Mouse (Mus musculus) macrophage (primary cell): ENCODE data around the gene Tspan9. TPM values are rescaled to one million over a fixed set of nuclear protein-coding genes. Genes with fewer than 3 reads are reported as not detected.

Experiments
- H3K27ac ChIP-seq: fragments of 350-480 bp; formaldehyde crosslinking; 2 replicates; pipeline ENCODE4 v1.9.0; 2021
- H3K36me3 ChIP-seq: fragments of 350-480 bp; formaldehyde crosslinking; 2 replicates; pipeline ENCODE4 v1.9.0; 2021; ENCODE audit errors: inconsistent target
- H3K4me3 ChIP-seq: fragments of 350-480 bp; formaldehyde crosslinking; 2 replicates; pipeline ENCODE4 v1.9.0; 2021; ENCODE audit errors: inconsistent target
- H3K79me2 ChIP-seq: fragments of 350-480 bp; formaldehyde crosslinking; 2 replicates; pipeline ENCODE4 v1.9.0; 2021; ENCODE audit errors: inconsistent target
- WGBS: methylation state at CpG from one replicate; pipeline ENCODE4 v1.1.7; 2026; ENCODE audit warnings: inconsistent platforms; ENCODE audit not compliant: missing documents; 5-methylcytosine and 5-hydroxymethylcytosine counted together
- polyA plus RNA-seq: library from polyadenylated mRNA; stranded (reverse); fragments of 250-400 nt; gene quantifications from 3 replicates; pipeline ENCODE4 v1.2.4, GENCODE M21; 2018; ENCODE audit warnings: inconsistent platforms

Gene Tspan9
- polyA plus RNA-seq, 1 experiment from 2014 or later, result 0.36 TPM

GRCm38 (mm10) chr6:128021931-128022202, 121.5 kb downstream of the Tspan9 start:
- no peaks in the 10 kb centered on the region for H3K36me3 ChIP-seq
- 91% methylated on average over 5 of the region's 5 CpGs for WGBS
- H3K79me2 ChIP-seq, result no peaks in the 10 kb centered on the region
- no peak overlapping the region for H3K4me3 ChIP-seq
- no peak overlapping the region for H3K27ac ChIP-seq

- Histone ChIP-seq H3K79me2 (no peaks in the 10 kb centered on the region), H3K36me3 (no peaks in the 10 kb centered on the region), H3K27ac (no peak overlapping the region), H3K4me3 (no peak overlapping the region)
- 48% methylated on average over 9 of the region's 10 CpGs for WGBS
Observed at GRCm38 (mm10) chr6:128021106-128021930, 122.1 kb downstream of the Tspan9 start.

- Histone ChIP-seq H3K79me2 (no peaks in the 10 kb centered on the region), H3K27ac (no peak overlapping the region), H3K4me3 (no peak overlapping the region), H3K36me3 (no peaks in the 10 kb centered on the region)
- WGBS, result 86% methylated on average over 7 of the region's 8 CpGs
Observed at GRCm38 (mm10) chr6:128020521-128021057, 122.8 kb downstream of the Tspan9 start.

GRCm38 (mm10) chr6:128020053-128020452, 123.3 kb downstream of the Tspan9 start:
- H3K36me3 ChIP-seq, result no peaks in the 10 kb centered on the region
- 94% methylated on average over 4 of the region's 4 CpGs for whole genome bisulfite sequencing
- no peak overlapping the region for H3K27ac ChIP-seq
- H3K79me2 ChIP-seq, result no peaks in the 10 kb centered on the region
- H3K4me3 ChIP-seq, result no peak overlapping the region

GRCm38 (mm10) chr6:128019119-128019518, 124.3 kb downstream of the Tspan9 start:
- Histone ChIP-seq H3K27ac (no peak overlapping the region), H3K4me3 (no peak overlapping the region), H3K79me2 (no peaks in the 10 kb centered on the region), H3K36me3 (no peaks in the 10 kb centered on the region)
- 96% methylated on average over 7 of the region's 7 CpGs for WGBS

- H3K79me2 ChIP-seq, result no peaks in the 10 kb centered on the region
- no peak overlapping the region for H3K27ac ChIP-seq
- WGBS, result 94% methylated on average over 7 of the region's 7 CpGs
- no peaks in the 10 kb centered on the region for H3K36me3 ChIP-seq
- no peak overlapping the region for H3K4me3 ChIP-seq
Observed at GRCm38 (mm10) chr6:128015304-128015703, 128.1 kb downstream of the Tspan9 start.

GRCm38 (mm10) chr6:128011781-128012180, 131.6 kb downstream of the Tspan9 start:
- H3K36me3 ChIP-seq, result no peaks in the 10 kb centered on the region
- WGBS, result 85% methylated on average over 16 of the region's 17 CpGs

GRCm38 (mm10) chr6:128011071-128011477, 132.3 kb downstream of the Tspan9 start:
- 95% methylated on average over 13 of the region's 13 CpGs for WGBS
- no peaks in the 10 kb centered on the region for H3K79me2 ChIP-seq

More at GRCm38 (mm10) chr6:128011781-128012180, 131.6 kb downstream of the Tspan9 start:
- H3K27ac ChIP-seq, result no peak overlapping the region
- H3K79me2 ChIP-seq, result no peaks in the 10 kb centered on the region
- H3K4me3 ChIP-seq, result no peak overlapping the region

DNA sequence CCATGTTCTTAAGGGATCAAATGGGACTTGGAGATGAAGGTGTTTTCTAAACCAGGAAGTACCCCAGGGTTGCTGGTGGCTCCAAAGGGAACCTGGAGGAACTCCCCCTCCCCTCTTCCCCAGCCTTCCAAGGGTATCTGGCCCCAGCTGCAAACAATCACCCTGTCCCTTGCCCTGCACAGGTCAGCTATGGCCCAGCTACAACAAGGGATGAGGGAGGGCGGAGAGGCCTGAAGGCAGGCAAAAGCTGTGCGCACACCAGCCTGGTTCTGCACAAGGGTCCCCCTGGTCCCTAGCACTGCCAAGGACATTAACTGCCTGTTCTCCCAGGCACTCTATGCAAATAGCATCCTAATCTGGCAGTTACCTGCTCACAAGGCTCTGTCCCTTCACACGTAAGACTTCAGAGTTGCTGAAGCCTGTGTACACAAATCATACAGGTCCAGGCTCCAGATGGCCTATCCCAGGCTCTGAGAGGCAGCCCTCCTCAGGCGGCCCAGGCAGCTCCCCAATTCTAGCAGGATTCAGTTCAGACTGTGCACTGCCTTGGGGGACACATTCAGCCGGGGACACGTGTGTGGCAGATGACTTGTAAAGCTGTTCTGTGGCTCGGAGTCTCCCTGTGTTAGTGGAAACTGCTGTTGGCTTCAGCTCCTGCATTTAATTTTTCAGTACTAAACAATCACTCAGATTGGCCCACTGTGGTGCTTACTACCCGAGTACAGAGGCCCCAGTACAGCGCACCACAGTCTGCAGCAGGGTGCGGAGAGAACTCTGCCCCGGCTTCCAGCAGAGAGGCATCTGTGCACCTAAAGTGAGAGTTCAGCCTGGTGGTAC, 133.0 kb downstream of the Tspan9 start:
- no peaks in the 10 kb centered on the region for H3K79me2 ChIP-seq
- 93% methylated on average over 11 of the region's 11 CpGs for WGBS
- H3K36me3 ChIP-seq, result no peaks in the 10 kb centered on the region
- H3K27ac ChIP-seq, result no peak overlapping the region
- no peak overlapping the region for H3K4me3 ChIP-seq

More at GRCm38 (mm10) chr6:128011071-128011477, 132.3 kb downstream of the Tspan9 start:
- H3K27ac ChIP-seq, result no peak overlapping the region
- H3K4me3 ChIP-seq, result no peak overlapping the region
- H3K36me3 ChIP-seq, result no peaks in the 10 kb centered on the region

DNA sequence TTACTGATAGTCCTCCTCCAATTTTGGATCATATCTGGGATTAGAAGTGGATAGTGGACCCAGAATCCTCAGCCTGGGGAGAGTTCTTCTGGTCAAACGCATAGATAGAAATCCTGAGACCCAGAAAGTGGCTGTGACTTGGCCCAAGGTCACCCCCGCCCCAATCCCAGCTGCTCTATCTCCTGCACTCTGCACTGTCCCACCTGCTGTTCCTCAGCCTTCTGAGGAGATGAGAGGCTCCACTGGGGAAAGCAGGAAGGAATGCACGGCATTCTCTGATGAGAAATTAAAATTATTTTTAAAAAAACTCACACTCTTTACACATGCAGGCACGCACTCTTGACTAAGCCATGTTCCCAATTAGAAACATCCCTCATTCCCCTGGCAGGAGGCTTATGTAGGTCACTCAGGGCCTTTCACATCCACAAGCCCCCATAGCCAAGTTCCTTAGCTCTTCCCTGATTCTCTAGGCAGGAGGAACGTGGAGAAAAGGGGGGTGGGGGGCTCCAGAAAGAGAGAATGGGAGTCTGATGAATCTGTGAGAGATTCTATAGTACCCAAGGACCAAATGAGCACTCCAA, 135.3 kb downstream of the Tspan9 start:
- no peaks in the 10 kb centered on the region for H3K36me3 ChIP-seq

GRCm38 (mm10) chr6:128007241-128007701, 136.1 kb downstream of the Tspan9 start:
- no peak overlapping the region for H3K4me3 ChIP-seq
- H3K27ac ChIP-seq, result no peak overlapping the region
- H3K79me2 ChIP-seq, result no peaks in the 10 kb centered on the region
- 14% methylated on average over 12 of the region's 12 CpGs for WGBS
- H3K36me3 ChIP-seq, result no peaks in the 10 kb centered on the region

More for the DNA sequence above, 135.3 kb downstream of the Tspan9 start:
- H3K4me3 ChIP-seq, result no peak overlapping the region
- no peaks in the 10 kb centered on the region for H3K79me2 ChIP-seq
- 88% methylated on average over 5 of the region's 5 CpGs for WGBS
- no peak overlapping the region for H3K27ac ChIP-seq

DNA sequence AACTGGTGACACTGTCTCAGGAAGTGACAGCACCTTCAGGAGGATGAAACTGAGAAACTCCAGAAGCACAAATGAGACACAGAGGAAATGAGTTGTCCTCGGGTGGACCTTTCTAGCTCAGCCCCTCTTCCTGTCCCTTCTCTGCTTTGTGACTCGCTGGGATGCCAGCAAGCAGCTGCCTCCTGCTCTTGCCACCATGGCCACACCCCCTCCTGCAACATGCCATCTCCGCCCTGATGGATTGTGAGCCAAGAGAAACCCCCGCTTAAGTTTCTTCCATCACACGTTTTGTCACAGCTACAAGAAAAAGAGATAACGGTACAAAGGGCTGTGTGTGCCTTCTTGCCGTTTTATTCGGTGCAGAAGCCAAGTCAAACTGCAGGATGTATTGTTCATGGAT, 137.2 kb downstream of the Tspan9 start:
- Histone ChIP-seq H3K79me2 (no peaks in the 10 kb centered on the region), H3K27ac (no peak overlapping the region), H3K4me3 (no peak overlapping the region), H3K36me3 (no peaks in the 10 kb centered on the region)
- WGBS, result 60% methylated on average over 8 of the region's 8 CpGs

GRCm38 (mm10) chr6:128004544-128004943, 138.8 kb downstream of the Tspan9 start:
- WGBS, result 94% methylated on average over 16 of the region's 16 CpGs
- Histone ChIP-seq H3K79me2 (no peaks in the 10 kb centered on the region), H3K27ac (no peak overlapping the region), H3K4me3 (no peak overlapping the region), H3K36me3 (no peaks in the 10 kb centered on the region)

GRCm38 (mm10) chr6:128003542-128003941, 139.9 kb downstream of the Tspan9 start:
- H3K36me3 ChIP-seq, result no peaks in the 10 kb centered on the region
- no peak overlapping the region for H3K27ac ChIP-seq
- WGBS, result 87% methylated on average over 5 of the region's 5 CpGs
- no peak overlapping the region for H3K4me3 ChIP-seq
- H3K79me2 ChIP-seq, result no peaks in the 10 kb centered on the region
